Mouse (Mus musculus): ENCODE measurements around the gene Lin7b.

GRCm38 (mm10) chr7:45355318-45356020, 14.9 kb downstream of the Lin7b start:
- TF ChIP-seq CTCF (IDR thresholded peaks at IDR 0.05; ENCODE audit: insufficient read depth, low read length) (no peak), POLR2A (IDR thresholded peaks at IDR 0.05; ENCODE audit: borderline replicate concordance, extremely low read depth, low read depth, low read length) (no peak)

All from lung, adult 2 months (tissue).